Mouse (Mus musculus): ENCODE data around the gene Klhl5. TPM values are rescaled to one million over a fixed set of nuclear protein-coding genes. Genes with fewer than 3 reads are reported as not detected.

The Klhl5 gene
- total RNA-seq, 2 experiments from 2014 or later = 6.5 to 6.8 TPM

DNA sequence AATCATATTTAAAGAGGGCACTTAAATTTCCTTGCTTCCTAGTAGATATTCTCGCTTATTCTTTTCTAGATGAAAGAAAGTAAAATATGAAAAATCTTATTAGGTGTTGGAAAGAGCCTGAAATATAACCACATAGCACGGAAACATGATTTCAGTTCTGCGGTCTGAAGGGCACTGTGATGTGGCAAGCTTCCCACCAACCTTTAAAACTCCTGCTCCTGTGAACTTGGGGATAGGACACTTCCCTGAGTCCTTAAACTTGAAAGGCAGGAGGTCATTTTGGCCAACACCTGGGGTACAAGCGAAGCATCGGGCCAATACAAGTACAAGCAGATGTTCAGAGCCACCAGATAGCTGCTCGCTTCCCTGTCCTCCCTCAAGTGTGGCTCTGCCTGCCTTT, 42.4 kb downstream of the Klhl5 start:
- no peak for DNase-seq

DNA sequence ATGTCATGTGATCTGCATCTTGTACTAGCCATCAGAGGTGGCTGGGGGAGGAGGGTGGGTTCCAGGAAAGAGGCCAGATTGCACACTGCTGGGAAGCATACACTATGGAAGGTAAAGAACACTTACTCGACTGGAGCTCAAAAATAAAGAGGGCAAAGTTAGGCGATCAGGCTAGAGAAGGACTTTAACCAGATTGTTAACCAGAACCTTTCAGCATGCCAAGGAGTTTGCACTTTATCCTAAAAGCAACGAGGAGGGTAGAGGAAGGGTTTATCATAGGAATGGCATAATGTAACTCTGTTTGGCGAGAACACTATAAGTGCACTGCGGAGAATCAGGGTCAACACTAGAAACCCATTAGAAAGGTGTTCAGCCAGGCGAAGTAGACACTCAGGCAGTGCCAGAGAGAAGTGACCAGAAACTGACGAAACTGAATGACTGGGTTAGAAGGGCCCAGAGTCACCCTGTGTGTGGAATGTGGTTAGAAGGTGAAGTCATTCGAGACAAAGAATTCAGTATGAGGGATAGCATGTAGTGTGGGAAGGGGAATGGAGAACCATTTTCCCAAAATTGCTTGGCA, 43.1 kb downstream of the Klhl5 start:
- no peak for DNase-seq

DNA sequence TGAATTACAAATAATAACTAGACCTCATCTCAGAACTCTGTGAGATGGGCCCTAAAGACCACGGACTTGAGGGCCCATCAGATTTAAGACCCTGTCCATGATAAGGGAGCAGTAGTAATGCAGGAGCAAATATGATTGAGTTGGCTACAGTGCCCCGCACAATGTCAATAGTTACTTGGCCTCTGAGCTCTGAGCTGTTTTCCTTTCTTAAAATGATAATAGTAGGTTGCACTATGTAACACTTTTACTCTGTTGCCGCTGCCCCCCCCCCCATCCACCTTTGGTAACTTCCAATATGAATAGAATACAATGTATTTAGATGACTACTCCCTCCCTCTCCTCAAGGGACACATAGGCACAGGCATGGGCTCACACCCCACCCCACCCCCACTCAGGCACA, 43.9 kb downstream of the Klhl5 start:
- no peak for DNase-seq

DNA sequence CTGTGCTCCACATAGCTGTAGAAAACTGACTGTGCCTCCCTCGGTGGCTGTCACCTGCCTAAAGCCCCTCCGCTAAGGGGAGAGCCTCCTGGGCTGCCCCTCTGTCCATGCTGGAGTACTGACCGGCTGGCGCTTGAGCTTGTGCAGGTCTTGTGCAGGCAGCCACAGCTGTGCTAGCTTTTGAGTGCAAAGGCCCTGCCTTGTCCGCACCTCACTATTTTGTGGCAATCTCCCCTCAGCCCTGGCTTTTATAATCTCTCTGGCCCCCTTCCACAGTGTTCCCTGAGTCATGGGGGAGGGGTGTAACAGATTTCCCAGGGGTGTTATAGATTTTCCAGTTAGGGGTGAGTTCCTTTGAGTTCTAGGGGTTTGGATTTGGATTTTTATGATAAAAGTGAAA, 44.4 kb downstream of the Klhl5 start:
- no peak for DNase-seq

DNA sequence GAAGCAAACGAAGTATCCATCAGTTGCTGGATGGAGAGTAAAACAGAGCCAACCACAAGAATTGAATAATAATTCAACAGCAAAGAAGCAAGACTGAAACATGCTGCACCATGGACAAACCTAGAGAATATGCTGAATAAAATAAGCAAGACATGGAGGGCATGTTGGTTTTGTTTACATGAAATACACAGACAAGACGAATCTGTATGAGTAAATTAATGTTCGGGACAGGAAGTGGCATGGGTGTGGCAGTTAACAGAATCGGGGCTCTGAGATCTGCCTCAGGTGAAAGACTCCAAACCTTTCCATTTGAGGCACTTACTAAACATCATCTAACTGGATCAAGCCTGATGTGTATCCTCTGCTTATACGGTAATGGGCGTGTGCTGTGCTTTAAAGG, 46.9 kb downstream of the Klhl5 start:
- DNase-seq = no peak

DNA sequence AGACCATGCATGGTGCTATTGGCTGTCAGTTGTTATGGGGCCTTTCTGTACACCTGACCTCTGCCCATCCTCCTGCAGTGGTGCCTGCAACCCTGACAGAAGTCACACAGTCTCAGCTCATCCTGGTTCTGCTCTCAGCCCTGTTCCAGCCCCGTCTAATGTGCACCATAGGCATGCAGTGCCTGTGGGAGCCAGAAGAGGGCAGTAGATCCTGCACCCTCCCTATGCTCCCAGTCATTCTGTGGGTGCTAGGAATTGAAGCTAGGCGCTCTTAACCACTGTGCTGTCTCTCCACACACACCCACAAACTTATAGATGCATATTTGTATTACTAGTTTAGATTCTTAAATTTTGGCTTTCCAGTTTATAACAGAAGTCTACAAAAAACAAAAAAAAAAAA, 49.5 kb downstream of the Klhl5 start:
- DNase-seq = no peak

DNA sequence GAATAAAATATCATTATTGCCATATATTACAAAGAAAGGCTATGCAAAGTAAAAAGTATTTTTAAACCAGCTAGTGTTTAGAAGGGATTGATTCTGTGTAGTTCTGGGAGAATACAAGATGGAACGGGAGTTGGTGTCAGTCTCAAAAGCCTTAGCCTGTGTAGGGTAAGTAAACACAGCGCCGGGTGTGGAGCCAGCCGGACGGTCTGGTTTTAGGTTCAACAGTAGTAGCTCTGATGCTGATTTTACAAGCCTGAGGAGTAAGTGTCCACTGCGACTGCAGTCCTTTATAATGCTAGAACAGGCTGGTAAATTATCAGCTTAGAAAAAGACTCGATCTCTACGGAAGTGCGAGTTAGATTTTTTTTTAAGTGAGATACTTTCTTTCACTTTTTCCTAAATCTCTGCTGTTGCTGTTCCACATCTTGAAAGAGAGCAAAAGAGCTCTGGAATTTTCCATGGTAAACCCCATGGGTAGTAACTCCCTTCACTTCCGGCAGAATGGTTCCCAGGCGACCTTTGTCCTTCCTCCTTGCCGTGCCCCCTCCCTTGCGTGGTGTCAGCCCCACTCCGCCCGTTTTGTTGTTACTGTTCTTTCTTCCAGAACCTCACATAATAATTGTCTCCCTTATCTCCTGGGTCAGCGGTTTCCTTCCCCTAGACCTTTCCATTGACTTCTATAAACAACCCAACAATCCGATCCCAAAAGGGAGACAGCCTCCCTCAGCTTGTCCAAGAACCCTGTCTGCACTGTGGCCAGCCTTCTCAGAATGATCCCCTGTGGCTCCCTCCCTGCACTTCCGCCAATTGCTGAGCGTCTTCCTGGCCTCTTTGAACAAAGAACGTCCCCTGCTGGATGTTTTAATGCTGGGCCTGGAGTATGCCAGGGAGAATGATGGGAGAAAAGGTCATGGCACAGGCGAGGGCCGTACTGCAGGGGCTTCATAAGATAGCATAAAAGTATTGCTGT, 50.4 kb downstream of the Klhl5 start:
- DNase-seq = peak; percentile 67

DNA sequence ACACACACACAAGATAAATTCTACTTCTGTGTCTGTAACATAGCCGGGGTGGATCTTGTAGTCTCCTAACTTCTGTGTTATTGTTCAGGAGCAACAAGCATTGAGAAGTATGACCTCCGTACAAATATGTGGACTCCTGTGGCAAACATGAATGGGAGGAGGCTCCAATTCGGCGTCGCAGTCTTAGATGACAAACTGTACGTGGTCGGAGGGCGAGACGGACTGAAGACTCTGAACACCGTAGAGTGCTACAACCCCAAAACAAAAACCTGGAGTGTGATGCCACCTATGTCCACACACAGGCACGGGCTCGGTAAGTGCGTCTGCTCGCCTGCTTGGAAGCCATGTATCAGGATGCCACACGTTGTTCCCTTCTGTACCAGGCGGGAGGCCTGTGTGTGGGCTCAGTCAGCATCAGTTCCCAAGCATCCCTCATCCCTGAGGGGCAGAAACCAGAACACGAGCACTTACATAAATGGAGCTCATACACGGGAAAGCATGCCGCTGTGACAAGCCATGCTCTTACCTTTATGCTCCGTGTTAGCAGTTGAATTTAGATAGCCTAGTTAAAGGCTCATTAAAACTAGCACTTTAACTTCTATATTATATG, 51.5 kb downstream of the Klhl5 start:
- no peak for DNase-seq

DNA sequence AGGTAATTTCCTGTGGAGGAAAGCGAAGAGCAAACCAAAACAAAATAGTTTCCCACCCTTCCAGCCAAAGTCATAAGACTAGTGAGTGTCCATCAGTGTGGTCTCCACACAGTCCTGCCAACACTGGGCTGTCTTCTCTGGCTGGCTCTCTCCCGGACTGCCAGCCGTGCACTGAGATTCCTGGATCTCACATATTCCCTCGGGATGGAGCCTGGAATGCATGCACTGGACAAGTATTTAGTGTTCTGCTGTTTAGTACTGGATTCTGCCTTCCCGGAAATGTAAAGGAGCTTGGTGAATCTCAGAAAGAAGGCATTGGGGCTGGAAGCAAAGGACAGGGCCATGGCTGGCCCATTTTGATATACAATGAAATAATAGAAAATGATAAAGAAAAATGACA, 55.7 kb downstream of the Klhl5 start:
- peak; percentile 39 for DNase-seq

DNA sequence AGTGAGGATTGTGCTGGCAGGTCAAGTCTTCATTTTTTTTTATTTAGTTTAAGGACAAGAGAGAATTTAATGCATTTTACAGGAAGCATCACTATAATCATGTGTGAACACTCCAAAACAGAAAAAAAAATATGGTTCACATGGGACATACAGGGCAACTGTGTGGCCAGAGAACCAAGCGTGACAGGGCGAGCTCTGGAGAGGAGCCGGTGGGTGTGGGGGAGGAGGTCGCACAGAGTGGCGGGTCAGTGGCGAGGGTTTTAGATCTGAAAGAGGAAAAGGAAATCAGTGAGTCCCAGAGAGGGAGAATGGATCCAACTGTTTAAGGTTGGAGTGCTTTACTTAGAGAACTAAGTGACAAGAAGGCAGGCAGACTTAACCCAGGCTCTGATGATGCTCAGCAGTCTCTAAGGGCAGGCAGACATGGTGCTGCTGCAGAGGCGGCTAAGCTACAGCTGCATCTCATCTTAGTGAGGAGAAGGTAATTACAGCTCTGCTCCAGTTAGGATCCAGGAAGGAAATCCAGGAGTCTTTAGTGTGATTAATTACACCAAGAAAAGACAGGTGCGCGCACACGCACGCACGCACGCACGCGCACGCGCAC, 56.3 kb downstream of the Klhl5 start:
- DNase-seq = no peak

DNA sequence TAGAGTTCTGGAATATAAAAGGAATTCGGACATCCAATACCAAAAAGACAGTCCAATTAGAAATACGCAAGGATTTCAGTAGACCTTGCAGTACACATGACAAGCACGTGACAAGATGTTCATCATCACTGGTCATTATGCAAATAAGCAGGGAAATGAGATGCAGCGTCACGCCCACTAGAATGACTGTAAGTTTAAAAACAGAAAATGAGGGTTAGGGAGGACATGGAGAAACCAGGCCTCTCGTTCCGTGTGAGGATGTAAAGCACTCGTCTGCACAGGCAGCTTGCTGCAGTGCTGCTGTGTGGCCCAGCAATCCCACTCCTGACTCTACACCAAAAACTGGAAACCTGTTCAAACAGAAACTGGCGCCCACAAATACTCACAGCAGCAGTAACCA, 62.9 kb downstream of the Klhl5 start:
- no peak for DNase-seq

DNA sequence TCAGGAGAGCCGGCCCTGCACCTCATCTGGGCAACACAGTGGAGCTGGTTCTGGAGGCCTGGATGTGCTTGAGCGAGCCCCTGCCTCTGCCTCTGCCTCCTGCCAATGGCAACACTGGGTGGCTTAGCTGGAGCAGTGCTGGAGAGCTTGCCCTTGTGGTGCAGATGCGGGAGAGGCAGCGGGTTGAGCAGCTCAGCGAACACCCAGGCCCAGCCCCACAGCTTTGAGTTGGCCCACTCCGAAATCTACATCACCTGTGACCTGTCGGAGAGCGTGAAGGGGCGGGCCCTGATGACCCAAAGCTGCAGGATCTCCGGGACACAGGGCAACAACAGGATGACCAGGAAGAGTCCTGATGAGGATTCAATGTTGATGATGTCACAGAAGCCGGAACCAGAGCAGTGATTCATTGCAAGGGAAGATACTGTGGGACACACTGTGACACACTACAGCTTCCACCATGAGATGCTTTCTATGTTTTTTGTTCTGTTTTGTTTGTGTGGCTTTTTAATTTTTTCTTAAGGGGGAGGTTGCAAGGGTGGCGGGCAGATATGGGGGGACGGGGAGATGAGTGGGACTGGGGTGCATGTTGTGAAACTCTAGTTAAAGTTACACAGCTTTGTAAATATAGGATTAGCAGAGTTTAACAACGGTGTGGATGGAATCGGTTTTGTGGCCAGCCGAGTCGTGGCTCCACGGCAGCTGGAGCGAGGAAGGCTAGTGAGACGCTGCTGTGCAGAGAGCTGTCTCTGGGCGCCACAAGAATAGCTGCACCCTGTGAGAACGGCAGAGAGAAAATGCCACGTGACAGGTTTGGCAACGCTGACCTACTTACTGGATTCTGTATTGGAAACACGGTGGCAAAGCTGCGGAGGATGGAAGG, 67.9 kb downstream of the Klhl5 start:
- no peak for DNase-seq

DNA sequence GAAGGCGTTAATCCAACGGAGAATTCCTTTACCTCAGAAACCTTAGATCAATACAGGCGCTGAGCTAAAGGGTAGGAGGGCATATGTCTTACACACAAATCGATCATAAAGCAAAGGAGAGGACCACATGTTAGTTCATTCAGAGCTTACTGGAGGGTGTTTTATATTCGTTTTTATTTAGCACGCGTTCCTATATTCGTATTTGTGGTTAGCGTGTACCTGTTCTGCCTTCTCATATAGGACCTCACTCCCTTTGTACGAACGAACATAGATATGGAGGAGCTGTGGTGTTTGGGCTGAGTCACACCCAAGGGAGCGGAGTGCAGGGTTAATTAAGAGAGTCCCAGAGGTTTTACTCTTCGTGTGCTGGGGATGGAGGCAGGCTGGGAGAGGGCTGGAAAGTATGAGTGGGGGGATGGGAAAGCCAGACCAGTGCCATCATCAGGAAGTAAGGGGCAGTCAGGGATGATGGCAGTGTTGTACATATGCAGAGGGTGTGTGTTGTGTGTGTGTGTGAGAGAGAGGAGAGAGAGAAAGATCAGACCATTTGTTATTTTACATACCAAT, 68.7 kb downstream of the Klhl5 start:
- DNase-seq = no peak

DNA sequence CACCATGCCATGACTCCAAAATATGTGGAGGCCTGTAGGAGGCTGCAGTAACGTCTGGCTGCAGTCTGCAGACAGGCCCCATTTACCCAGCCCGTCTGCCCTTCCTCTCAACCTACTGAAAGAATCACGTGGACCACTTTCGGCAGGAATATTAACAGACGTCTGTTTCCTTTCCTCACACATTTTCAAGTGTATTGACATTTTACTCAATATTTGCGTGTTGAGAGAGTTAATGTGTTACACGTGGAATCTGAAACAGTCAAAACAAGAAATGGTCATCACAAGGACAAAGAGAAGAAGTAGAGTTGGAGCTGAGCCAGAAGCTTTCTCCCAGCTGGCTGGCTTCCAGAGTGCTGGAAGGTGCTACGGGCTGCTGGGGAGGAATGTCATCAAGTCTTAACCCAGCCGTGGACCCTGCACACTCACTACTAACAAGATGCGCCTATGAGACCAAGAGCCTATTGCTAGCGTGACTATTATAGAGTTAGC, 69.7 kb downstream of the Klhl5 start:
- DNase-seq = no peak

DNA sequence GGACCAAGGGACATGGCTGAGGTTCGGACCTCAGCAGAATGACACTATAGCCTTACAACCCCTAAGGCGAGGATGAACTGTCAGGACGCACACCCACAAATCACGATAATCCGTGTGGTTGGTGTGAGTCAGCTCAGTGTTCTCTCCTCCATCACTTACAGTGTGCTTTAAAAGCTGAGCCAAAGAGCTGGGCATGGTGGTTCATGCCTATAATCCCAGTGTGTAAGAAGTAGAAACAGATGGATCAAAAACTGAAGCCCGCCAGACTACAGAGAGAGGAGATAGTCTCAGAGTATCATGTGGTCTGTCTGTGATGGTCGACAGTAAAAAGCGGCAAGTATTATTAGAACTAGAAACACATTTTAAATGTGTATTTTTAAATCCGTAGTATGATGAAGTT, 71.1 kb downstream of the Klhl5 start:
- no peak for DNase-seq

DNA sequence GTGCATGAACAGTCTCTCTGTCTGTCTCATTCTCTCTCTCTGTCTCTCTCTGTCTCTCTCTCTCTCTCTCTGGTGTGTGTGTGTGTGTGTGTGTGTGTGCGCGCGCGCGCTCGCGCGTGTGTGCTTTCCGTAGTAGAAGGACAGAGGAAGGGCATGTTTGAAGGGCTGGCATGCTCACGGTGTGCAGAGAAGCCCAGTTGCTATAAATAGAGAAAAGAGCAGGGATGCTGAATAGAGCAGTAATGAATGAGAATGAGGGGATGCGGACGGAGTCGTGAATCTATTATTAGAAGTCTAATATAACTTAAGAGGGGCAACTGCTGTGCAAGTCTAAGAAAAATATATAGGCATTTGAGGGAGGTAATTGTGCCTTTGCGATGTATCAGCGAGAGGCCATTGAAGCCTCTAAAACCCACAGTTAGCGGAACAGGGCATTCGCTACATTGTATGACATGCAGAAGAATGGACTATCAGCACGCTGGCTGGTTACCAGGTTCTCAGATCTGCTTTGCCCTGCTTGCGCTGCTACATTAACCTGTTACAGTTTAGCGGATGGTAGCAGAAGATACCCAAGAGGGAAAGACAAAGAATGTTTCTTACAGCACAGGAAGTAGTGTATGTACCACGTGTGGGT, 73.9 kb downstream of the Klhl5 start:
- DNase-seq = no peak

DNA sequence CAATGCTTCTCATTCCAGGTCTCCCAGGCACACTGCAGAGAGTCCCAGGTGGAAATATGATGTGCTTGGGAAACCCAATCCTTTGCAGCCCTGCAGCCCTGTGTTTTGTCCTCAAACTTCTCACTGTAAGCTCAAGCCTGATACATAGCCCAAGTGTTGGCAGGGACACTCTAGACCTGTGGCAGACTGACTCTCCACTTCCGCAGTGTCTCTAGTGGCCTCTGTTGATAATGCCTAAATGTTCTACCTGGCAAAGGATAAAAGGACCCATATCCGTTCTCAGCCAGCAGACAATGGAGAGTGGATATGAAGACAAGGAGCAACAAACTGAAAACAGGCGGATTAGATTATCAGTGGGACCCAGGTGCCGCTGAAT, 74.4 kb downstream of the Klhl5 start:
- DNase-seq = no peak

DNA sequence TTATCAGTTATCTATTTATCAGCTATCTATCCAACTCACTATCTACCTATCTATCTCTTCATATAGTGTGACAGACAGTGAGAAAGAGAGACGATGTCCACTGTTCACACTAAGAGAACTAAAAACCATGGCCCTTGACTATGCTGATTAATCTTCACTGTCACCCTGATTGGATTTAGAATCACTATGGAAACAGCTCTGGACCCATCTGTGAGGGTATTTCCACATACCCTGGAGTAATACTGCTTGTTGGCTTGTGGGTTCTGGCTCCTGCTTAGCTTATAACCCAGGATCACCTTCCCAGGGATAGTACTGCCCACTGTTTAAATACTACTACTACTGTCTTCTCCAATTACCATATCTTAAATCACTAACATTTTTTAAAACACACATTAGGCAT, 74.9 kb downstream of the Klhl5 start:
- DNase-seq = no peak

DNA sequence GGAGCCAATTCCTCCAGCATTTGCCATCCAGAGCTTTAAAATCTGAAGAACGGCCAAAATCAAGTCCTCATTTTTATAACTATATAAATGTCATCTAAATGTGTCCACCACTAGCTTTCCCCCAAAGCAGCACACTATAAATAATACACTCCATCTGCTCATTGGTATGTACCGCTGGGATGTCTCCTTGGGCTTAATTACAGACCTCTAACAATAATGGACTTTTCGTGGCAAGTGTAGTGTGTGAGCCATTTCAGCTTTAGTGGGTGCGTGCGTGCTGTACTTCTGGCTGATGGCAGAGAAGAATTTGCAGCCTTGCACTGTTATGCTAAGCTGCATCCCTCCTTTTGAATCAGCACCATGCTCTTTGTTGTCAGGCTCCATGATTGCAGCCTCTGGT, 84.3 kb downstream of the Klhl5 start:
- DNase-seq = no peak

DNA sequence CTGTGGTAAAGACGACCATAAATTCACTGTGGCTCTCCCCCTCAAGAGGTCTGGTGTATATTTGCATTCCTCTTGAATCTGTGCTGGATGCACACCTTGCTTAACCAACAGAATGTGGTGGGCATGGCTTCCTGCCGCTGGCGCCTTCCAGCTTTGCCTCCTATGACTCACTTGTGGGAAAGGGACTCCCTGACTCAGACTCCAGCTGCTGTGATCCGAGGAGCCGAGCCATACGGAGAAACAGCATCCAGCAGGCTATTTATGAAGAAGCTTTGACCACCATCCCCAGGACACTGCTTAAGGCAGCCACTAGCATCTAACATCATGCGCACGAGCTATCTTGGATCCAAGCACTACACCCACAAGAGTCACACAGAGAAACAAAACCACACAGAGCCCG, 87.1 kb downstream of the Klhl5 start:
- DNase-seq = peak; percentile 16
